Mouse (Mus musculus) ES-Bruce4 (cell line): ENCODE measurements around the gene Dus4l. TPM values are rescaled to one million over a fixed set of nuclear protein-coding genes. Genes with fewer than 3 reads are reported as not detected.
A peak's percentile ranks its signal among the peaks of the same experiment; 100 is the strongest.
"Not testable (repeated sequence)": the region's sequence is repeated elsewhere in the genome, so short reads cannot be mapped to it uniquely, and the experiment has no call there.

Source experiments
- H3K27ac ChIP-seq: 2 replicates; pipeline ENCODE4 v1.5.1; 2012; ENCODE audit warnings: low read length, inconsistent platforms; ENCODE audit not compliant: insufficient read depth
- H3K27me3 ChIP-seq: 2 replicates; pipeline ENCODE4 v1.6.1; 2012; ENCODE audit warnings: mild to moderate bottlenecking, low read length, inconsistent platforms; ENCODE audit not compliant: control insufficient read depth, poor library complexity, insufficient read depth, severe bottlenecking
- H3K36me3 ChIP-seq: 2 replicates; pipeline ENCODE4 v1.6.1; 2012; ENCODE audit warnings: inconsistent platforms, mild to moderate bottlenecking, low read length, moderate library complexity; ENCODE audit not compliant: control insufficient read depth, poor library complexity, insufficient read depth, severe bottlenecking
- H3K4me1 ChIP-seq: one replicate; pipeline ENCODE4 v1.8.1; 2011; ENCODE audit warnings: low read length; ENCODE audit not compliant: control insufficient read depth, insufficient read depth
- H3K4me3 ChIP-seq: 2 replicates; pipeline ENCODE4 v1.5.1; 2011; ENCODE audit warnings: low read depth, mild to moderate bottlenecking, low read length
- H3K9ac ChIP-seq: 2 replicates; pipeline ENCODE4 v1.6.1; 2012; ENCODE audit warnings: low read depth, mild to moderate bottlenecking, inconsistent platforms; ENCODE audit not compliant: poor library complexity, severe bottlenecking
- H3K9me3 ChIP-seq: replicated peaks from 2 replicates; pipeline ENCODE4 v1.6.1; 2012; ENCODE audit warnings: mild to moderate bottlenecking, low read length, inconsistent platforms; ENCODE audit not compliant: control insufficient read depth, poor library complexity, insufficient read depth, severe bottlenecking
- CTCF ChIP-seq: IDR thresholded peaks from one replicate; pipeline ENCODE4 v1.8.1; 2011; ENCODE audit warnings: low read depth, low read length
- EP300 ChIP-seq: IDR thresholded peaks from 2 replicates; pipeline ENCODE4 v1.6.1; 2011; ENCODE audit warnings: low read depth, low read length; ENCODE audit not compliant: insufficient read depth
- POLR2A ChIP-seq: IDR thresholded peaks from one replicate; pipeline ENCODE4 v1.8.1; 2011; ENCODE audit warnings: low read length; ENCODE audit not compliant: insufficient read depth
- polyA plus RNA-seq: library from polyadenylated mRNA; stranded (reverse); fragments of >200 nt; gene quantifications from 2 replicates; pipeline ENCODE4 v1.2.4, GENCODE M21; 2011; ENCODE audit warnings: low read depth; ENCODE audit not compliant: missing spikeins, insufficient read depth, insufficient read length

The Dus4l gene
- polyA plus RNA-seq, 1 experiment = 23.9 TPM

DNA sequence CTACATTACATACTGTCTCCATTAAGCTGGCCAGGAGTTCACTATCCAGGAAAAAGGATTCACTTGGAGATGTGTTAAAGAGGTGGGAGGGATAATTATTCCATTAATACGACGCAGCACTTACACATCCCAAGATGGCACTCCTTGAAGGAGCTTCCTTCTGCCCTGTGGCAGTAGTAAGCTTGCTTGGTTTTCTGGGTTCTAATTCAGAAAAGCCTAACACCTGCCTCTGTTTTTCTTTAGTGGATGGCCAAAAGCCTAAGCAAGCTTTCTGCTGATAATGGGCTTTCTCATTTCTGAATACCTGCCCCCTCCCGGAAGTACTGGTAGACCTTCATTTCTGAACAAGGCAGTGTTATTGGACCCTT, 19.4 kb downstream of the Dus4l start:
- Histone ChIP-seq H3K9me3 (no peaks in the 10 kb centered on the region), H3K27ac (no peak overlapping the region), H3K4me1 (no peaks in the 10 kb centered on the region), H3K36me3 (peaks cover 1% of the 10 kb centered on the region), H3K4me3 (no peak overlapping the region), H3K27me3 (no peaks in the 10 kb centered on the region), H3K9ac (peak overlapping the region; percentile 98)
- TF ChIP-seq EP300 (no peak), POLR2A (no peak), CTCF (no peak)

DNA sequence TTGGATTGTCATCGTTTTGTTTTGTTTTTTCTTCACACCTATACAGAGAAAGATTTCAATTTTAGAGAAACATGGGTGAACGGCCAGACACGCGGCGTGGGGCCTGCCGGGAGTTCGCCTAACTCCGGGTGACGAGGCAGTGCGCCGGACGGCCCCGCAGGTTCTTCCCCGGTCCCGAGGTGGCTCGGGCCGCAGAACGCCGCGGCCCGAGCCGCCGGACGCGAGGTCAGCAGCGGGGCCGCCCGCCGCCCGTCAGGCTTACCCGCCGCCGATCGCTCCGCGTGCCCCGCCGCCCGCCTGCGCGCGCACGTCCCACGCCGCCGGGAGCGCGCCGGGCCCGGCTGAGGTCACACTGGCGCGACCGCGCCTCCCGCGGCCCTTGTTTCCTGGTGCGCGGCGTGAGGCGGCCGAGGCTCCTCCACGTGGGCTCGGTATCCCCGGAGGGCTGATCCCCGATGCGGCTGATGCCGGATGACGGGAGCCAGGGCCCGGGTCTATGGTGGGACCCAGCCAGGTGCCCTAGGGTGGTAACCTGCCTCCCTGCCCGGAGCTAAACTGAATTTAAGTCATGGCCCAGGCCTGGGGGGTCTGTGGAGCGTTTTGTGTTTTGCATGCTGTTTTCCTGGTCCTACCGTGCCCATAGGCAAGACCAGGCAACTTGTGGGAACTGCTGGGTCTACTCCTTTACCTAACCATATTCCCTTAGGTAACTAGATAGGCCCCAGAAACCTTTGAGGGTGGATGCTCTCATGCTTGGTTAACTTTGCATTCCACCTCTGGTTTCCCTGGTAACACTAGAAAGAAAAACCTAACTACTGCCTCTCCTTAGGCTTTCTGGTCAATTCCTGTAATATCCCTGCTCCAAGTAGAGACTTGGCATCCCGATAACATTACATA, 20.0 kb downstream of the Dus4l start, which contains the start of gene Bcap29:
Gene Bcap29, minus strand, starts transcription at position 316 of the 897 bp plus-strand sequence.
- Histone ChIP-seq H3K9me3 (no peaks in the 10 kb centered on the region), H3K36me3 (no peaks in the 10 kb centered on the region), H3K4me3 (peak within 1 kb of the TSS; percentile 64), H3K27me3 (no peaks in the 10 kb centered on the region), H3K9ac (peak within 1 kb of the TSS; percentile 98), H3K4me1 (no peaks in the 10 kb centered on the region), H3K27ac (peak within 1 kb of the TSS; percentile 33; the same call in 1 of the 2 replicates)
- no peak for TF ChIP-seq POLR2A
- no peak for TF ChIP-seq CTCF

DNA sequence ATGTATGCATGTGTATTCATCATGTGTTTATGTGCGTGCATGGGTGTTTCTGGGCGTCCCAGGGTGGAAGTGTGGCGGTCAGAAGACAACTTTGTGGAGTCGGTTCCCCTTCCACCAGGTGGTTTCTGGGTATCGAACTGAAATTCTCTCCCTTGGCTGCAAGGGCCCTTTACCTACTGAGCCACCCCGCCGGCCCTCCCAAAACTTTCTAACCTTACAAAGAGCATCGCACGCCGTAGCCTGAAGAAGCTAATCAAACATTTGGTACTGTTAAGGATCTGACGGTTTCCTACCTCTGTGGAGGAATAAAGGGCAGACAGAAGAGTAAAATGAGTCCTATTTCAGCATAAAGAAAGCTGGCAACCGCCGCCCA, 20.7 kb downstream of the Dus4l start:
- TF ChIP-seq EP300 (no peak), CTCF (no peak), POLR2A (no peak)
- no peaks in the 10 kb centered on the region for H3K27me3 ChIP-seq
- H3K36me3 ChIP-seq = no peaks in the 10 kb centered on the region
- peak overlapping the region; percentile 33; the same call in 1 of the 2 replicates for H3K27ac ChIP-seq
- no peaks in the 10 kb centered on the region for H3K9me3 ChIP-seq
- peak overlapping the region; percentile 98 for H3K9ac ChIP-seq
- H3K4me1 ChIP-seq = no peaks in the 10 kb centered on the region
- H3K4me3 ChIP-seq = peak overlapping the region; percentile 64

DNA sequence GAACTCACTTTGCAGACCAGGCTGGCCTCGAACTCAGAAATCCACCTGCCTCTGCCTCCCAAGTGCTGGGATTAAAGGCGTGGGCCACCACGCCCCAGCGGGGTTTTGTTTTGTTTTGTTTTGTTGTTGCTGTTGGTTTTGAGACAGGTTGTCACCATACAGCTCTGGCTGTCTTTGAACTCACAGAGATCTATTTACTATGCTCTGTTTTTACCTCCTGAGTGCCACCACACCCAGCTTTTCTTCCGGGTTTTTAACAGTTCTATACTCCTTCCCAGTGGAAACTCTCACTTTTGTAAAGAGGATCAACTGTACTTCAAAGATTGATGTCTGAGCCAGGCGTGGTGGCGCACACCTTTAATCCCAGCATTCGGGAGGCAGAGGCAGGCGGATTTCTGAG, 26.2 kb downstream of the Dus4l start:
- not testable (repeated sequence) for H3K9ac ChIP-seq, H3K27ac ChIP-seq, H3K27me3 ChIP-seq, H3K4me3 ChIP-seq, H3K9me3 ChIP-seq, H3K36me3 ChIP-seq, H3K4me1 ChIP-seq

DNA sequence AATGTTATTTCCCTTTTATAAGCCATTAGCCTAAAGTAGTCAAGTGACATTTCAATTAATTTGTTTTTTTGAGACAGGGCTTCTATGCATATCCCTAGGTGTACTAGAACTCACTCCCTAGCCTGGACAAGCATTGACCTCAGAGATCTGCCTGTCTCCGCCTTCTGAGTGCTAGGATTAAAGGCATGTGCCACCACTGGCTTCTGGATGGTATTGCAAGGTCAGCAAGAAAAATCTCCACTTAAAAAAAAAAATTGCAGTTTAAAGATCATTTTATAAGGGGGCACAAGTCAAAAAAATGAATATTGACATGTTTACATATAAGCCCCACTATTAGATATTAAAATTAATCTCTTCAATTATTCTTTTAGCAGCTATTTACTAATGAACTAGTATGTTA, 29.6 kb downstream of the Dus4l start:
- Histone ChIP-seq H3K4me3 (no peak overlapping the region), H3K4me1 (no peaks in the 10 kb centered on the region), H3K9me3 (no peaks in the 10 kb centered on the region), H3K36me3 (no peaks in the 10 kb centered on the region; the same call in none of the 2 replicates), H3K9ac (no peak overlapping the region), H3K27ac (no peak overlapping the region), H3K27me3 (no peaks in the 10 kb centered on the region)
- no peak for TF ChIP-seq EP300
- no peak for TF ChIP-seq CTCF
- no peak for TF ChIP-seq POLR2A

DNA sequence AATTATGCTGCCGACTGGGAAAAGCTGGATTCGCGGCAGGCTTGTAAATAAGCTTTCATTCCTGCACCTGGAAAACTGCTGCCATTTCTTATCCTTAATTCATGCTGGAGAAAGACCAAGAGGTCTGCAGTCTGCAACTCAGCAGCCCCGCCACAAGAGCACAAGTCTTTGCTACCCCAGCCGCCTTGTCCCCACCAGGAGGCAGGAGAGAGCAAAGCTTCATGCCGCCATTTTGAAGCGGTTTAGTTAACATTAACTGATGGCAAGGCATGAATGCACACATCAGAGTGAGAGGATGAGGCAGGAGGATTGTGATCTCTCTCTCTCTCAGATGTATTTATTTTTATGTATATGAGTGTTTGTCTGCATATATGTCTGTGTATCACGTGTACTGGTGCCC, 34.5 kb downstream of the Dus4l start:
- Histone ChIP-seq H3K9ac (0 out of 2 replicates have a peak overlapping the region, but pooled peaks have one; percentile 22), H3K4me1 (no peaks in the 10 kb centered on the region), H3K36me3 (peaks cover 2% of the 10 kb centered on the region; the same call in 1 of the 2 replicates), H3K27me3 (no peaks in the 10 kb centered on the region), H3K9me3 (peaks cover 3% of the 10 kb centered on the region; the same call in 1 of the 2 replicates), H3K27ac (no peak overlapping the region), H3K4me3 (no peak overlapping the region)
- TF ChIP-seq CTCF (peak; percentile 58), POLR2A (no peak), EP300 (no peak)
